Mouse (Mus musculus): Measurements from ENCODE around the gene Efnb2.

Gene Efnb2

DNA sequence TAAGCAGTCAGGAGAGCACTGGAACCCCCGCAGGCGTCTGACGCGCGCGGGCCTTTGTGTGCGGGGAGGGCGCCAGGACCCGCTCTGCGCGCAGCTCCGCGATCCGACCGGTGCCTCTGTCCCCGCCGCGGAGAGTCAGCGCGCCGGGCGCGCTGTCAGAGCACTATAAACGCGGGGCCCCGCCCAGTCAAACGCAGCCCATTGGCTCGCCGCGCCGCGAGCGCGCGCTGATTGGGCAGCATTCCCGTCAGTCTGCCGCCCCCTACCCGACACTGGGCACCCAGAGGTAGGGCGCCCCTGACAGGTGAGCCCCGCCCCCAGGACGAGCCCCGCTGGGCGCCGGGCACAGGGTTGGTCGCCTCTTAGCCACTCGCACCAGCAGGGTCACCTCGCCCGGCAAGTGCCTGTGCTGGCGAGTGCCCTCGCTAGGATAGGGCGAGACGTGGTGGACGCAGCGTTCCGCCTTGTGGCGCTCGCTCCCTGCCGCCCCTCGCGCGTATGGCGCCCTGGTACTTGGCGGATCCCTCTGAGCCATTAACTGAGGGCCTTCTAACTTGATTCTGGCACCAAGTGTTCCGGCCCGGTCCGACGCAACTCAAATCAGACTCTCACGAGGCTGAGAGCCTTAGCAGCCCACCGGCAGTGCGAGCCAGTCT lies at the start of gene Efnb2:
Efnb2 (minus strand) TSS at position 140 of the 656 bp plus-strand sequence.
- peak; percentile 93 for DNase-seq (ENCODE audit: low read depth, low spot score)

DNA sequence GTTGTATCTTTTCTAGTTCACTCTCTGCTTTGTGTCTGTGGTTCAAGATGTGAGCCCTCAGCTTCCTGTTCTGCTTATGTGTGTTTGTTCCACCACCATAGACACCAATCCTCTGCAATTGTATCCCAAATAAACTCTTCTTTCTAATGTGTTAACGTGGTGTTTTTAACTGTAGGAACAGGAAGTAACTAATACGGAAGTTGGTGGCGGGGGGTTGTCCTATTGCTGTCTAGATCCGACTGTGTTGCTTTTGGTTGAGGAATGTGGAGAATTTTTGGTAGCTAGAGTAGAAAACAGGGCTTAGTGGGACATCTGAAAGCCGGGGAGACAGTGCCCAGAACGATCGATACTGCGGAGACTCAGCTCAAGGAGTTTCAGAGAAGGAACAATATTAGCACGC lies 43.8 kb upstream of the Efnb2 start:
- peak; percentile 79 for DNase-seq (ENCODE audit: low read depth, low spot score)

DNA sequence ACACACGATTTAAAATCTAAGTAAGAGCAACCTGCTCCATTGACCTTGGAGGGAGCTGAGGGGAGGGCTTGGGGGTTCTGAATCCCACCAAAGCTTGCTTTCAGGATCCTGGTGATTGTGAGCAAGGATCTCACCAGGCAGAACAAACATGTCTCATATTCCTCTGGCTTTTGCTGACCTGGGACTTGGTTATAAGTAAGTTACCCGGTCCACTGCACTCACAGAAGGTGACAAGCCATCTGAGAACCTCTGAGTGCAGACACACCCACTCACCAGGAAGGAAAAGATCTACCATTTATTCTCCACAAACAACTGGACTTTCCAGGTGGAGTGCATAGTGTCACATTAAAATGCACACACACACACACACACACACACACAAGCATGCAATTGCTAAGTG lies 42.6 kb upstream of the Efnb2 start:
- no peak for DNase-seq (ENCODE audit: low read depth, low spot score)

DNA sequence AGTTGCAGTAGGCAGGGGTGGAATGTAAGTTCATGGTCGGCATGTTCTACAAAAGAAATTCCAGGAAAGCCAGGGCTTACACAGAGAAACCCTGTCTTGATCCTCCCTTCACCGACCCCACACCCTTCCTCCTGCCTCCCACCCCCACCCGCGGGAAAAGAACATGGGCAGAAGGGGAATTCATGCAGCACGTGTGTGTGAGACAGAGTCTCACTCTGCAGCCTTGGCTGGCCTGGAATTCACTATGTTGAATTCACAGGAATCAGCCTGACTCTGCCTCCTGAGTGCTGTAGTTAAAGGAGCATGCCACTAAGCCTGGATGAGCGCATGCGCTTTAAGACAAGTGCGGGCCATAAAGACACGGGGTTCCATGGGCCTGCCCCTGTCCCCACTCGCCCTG lies 39.8 kb upstream of the Efnb2 start:
- peak; percentile 81 for DNase-seq (ENCODE audit: low read depth, low spot score)

DNA sequence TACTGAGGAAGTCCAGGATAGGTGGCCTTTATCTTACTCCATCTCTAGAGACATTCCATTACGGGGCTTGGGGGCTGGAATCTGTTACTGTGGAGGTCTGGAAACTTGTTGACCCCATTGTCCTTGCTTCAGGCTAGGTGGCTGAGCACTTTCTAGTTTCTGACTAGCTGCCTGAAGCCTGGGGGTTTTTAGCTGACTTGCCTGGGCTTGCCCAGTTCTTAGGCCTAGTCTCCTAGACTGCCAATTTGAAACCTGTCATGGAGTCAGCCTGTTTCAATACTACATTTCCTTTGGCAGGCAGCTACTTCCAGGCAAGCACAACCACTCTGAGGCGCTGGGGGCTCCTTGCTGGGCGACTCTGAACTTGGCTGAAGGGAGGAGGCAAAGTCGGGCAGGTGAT lies 39.2 kb upstream of the Efnb2 start:
- DNase-seq (ENCODE audit: low read depth, low spot score): peak; percentile 80

DNA sequence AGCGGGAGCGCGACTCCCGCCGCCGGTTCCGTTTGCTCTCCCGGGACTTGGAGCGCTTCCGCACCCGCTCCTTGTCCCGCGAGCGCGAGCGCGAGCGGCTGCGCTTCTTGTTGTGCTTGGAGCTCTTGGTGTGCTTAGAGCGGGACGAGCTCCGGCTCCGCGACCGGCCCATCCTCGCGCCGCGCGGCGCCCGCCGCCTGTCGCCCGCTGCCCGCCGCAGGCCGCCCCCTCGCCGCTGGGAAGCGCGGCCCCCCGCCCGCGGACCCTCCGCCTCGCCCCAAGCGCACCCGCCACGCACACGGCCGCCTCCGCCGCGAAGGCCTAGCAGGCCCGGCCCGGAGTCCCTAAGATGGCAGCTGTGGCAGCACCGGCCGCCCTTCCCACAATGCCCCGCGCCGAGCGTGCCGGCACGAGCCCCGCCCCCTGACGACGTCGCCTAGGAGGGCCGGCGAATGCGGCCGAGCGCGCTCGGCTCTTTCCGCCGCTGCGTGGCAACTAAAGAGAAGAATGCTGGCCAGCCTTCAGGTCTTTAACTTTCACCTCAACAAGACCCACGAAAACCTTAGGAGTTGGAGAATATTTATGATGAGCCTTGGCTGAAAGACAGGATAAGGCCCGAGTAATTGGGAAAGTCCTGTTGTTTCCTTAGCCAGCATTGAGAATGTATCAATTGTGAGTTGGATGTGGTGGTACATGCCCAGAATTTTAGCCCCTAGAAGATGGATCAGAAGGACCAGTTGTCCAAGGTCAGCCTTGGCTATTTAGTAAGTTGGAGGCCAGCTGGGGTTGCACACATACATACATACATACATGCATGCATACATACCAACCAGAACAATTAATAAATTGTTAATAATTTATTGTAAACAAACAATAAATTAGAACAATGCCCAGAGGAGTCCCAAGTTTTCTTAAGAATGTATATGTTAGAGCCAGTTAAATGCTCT lies 29.4 kb upstream of the Efnb2 start, which contains the start of gene Arglu1:
Arglu1 (minus strand) TSS at position 376 of the 947 bp plus-strand sequence.
- peak; percentile 87 for DNase-seq (ENCODE audit: low read depth, low spot score)

DNA sequence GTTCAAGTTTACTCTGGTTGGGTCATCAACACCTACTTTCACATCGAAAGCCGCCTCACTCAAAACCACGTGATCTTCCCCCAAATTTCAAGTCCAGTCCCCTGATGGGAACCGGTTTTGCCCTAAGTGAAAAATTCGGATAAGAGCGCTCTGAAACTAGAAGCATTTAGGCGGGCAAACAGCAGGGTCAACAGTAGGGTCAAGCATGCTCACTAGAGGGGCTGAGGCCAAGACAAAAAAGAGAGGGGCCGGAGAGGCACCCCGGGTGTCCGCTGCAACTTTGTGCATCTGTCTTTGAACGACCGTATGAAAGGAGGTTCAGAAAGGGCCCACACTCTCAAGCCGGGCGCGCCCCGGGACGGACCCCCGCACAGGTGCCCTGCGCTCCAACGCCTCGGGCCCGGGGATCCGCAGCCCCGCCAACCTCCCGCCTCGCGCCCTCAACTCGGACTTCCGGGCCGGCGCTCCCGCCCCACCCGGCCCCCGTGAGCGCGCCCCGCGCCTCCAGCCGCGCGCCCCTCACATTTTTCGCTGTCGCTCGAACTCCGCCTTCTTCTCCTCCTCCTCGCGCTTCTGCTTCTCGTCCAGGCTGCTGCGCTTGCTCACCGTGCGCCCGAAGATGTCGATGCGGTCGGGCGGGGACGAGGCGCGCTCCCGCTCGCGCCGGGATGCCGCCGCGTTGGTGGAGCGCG lies 28.6 kb upstream of the Efnb2 start:
- DNase-seq (ENCODE audit: low read depth, low spot score): peak; percentile 58

DNA sequence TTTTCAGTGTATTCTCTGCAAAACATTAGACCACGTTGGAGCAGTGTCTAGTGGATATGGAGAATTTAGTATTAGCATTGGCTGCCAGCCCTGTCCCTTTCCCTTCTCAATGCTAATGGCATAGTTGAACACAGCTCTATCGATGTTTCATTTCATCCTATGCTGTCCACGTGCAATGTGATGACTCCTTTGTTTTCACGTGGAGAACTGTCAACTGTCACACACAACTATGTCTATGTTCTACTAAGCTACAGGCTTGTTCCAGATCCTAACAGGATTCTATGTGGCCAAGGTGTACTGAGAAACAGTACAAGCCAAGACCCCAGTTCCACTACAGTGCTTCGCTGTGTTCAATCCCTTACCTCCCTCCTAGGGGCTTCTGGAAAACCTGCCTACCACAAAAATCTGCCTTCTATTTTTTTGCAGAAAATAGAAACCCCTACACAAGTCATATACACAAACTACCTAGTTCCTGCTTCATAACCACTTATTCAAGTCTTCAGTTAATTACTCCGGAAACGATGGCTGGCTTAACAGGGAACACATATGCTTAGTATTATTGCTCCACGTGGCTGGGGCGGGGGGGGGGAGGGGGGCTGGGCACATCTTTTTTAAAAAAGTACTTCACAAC lies 27.9 kb upstream of the Efnb2 start:
- DNase-seq (ENCODE audit: low read depth, low spot score): no peak

DNA sequence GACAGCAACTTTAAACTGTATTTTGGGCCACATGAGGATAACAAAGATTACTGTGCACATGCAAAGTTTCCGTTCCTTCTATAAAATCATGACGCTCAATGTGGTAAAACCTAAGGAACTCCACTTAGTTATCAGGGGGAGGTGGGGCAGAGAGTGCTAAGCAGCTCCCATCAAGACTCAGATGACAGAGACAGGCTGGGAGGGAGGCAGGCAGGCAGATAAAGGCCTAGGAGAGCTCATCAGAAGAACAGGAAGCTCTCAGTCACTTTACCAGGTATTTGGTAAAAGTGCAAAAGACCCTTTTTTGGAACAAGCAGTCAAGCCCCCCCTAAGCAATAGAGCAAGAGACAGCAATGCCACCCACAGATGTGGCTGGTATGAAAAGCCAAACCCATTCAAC lies 24.5 kb upstream of the Efnb2 start:
- no peak for DNase-seq (ENCODE audit: low read depth, low spot score)

DNA sequence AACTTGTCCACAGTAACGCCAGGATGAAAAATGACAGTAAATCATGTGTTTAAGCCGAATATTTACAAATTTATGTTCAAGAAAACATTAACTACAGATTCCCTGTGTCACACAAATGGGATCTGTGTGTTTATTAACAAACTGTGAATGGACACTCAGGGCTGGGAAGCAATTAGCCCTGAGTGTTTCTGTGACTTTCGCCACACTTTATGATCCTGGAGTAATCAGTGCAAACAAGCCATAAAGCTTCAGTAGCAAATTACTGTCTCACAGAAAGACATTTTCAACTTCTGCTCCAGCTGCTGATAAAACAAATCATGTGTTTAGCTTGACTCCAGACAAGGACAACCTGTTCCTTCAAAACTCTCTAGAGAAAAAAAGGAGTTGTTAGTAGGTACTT lies 21.7 kb upstream of the Efnb2 start:
- no peak for DNase-seq (ENCODE audit: low read depth, low spot score)

DNA sequence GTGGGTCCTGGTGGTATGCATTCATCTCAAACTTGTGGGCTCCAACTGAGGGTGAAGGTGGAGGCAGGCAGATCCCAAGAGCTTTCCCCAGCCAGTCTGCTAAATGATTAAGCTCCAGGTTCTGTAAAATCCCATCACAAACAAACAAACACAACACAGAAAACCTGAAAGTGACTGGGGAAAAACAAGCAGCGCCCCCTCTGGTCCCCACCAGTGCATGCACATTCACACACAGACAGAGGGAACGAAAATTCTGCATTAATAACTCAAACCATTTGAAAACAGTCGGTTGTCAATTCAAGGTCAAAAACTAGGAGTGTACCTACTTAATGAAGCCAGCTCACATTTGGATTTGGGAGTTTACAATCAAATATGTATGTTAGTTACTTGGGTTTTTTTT lies 17.2 kb upstream of the Efnb2 start:
- DNase-seq (ENCODE audit: low read depth, low spot score): peak; percentile 49

DNA sequence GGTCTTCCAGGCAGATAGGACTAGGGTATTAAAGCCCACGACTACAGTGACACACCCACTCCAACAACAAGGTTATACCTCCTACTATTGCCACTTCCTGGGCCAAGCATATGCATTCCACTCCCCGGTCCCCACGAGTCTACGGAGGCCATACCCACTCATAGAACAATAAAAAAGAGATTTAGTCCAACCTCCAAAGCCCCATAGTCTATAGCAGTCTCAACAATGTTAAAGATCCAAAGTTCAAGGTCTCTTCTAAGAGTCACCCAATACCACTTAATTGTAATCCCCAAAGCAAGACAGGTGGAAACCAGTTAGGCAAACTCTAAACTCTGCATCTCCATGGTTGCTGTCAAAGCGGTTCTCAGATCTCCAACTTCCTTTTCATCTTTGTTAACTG lies 13.8 kb upstream of the Efnb2 start:
- peak; percentile 65 for DNase-seq (ENCODE audit: low read depth, low spot score)

DNA sequence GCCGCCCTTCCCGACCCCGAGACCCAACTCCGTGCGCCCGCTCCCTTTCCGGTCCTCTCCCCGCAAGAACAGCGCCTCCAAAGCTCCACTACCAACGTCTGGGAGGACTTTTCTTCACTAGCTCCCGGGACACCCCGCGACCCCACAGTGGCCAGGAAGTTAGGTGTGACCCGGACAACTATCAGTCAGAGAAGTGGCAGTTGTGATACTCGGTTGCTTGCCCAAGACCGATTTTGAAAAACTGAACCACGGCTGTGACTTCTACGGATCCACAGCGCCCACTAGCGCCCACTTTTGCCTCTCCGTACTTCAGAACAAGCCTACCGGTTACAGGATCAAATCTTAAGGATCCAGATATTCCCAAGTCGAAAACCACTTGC lies 707 bp upstream of the Efnb2 start:
- peak; percentile 89 for DNase-seq (ENCODE audit: low read depth, low spot score)

DNA sequence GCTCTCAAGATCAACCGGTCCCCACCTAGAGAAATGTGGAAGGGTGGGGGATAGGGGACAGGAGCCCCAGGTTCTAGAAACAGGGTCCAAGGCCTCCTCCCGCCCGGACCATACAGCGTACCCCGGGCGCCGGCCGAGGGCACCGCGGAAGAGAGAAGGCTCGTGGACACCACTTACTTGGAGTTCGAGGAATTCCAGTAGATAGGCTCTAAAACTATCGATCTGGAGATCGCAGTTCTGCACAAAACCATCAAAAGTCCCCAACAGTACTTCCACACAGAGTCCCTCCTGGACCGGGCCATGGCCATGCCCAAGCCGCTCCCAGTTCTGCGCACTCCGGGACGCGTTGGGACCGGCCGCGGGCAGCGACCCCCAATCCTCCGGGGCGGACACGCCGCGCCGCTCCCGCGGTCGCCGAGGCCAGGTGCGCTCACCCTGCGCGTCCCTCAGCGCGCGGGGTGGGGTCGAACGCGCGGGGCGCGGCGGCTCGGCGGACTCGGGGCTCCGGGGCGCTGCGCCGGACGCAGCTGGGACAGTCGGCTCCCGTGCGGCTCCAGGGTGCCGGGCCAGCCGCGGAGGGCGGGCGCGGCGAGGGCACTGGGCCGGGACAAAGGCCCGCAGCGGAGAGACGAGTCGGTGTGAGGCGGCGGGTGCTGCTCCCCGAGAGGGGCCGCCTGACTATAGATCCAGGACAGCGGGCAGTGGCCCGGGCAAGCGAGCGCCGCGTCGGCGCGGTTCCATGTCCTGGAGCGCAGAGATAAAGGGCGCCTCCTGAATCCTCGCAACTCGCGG lies 539 bp downstream of the Efnb2 start:
- no peak for DNase-seq (ENCODE audit: low read depth, low spot score)

DNA sequence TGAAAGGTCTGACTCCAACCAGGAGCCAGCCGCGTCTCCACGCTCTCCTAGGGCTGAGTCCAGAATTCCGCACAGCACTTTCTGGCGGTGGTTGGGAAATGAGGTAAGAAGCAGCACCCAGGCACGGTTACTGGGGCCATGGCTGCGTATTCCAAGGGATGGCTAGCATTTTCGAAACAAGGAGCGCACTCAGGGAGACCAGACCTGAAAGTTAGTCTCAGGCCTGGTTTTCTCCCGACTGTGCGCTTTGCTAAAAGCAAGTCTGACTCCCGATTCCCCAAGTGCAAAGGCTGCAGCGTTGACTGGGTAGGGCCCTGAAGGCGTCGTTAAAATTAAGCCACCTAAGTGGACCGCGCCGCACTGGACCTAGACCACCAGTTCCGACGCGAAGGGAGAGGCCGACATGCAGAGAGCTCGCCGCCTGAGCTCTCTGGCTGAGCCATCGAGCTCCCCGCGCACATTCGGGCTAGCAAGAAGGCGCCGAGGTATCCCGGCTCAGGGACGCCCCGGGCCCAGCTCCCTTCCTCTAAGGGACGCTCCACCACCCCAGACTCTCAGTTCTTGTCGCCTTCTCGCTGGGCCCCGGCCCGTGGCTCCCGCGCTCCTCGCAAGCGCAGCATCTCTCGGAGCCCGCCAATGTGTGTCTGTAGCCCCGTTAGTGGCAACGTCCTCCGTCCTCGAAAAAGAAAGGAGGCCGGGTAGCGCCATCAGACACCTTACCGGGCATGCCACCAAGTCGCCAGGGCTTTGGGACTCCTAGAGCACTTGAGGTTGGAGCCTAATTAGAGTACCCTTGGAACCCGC lies 1.3 kb downstream of the Efnb2 start:
- DNase-seq (ENCODE audit: low read depth, low spot score): peak; percentile 35

DNA sequence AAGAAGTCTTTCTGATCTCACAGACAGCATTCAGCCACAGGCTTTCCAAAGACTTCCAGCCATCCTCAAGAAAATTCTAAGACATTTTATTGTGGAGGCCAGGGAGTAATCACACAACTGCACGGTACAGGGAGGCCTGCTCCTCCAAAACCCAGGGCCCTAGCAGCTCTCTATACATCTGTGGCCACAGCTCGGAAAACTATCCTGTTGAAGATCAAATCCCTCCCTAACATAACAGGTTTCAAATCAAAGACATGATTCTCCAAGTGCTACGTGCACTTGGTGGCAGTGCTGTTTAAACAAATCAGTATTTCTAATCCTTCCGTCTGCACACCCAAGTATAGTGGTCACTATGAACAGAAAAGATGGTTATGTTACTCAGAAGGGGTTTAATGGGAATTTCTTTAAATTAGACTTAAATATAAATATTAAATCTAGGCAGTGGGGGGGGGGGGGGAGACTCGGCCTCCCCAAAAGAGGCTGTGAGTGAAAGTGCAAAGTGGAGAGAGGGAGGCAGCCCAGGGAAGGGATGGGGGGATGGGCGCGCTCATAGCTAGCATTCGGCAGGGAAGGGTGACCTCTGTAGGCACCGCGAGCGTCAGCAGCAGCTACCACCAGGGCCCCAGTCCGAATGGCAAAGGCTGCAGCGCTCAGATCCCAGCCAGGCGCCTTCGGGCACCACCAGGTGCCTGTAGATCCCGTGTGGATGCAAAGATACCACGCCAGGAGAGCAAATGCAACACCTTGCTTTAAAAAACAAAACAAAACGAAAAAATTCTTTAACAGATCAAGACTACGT lies 2.4 kb downstream of the Efnb2 start:
- DNase-seq (ENCODE audit: low read depth, low spot score): peak; percentile 67

DNA sequence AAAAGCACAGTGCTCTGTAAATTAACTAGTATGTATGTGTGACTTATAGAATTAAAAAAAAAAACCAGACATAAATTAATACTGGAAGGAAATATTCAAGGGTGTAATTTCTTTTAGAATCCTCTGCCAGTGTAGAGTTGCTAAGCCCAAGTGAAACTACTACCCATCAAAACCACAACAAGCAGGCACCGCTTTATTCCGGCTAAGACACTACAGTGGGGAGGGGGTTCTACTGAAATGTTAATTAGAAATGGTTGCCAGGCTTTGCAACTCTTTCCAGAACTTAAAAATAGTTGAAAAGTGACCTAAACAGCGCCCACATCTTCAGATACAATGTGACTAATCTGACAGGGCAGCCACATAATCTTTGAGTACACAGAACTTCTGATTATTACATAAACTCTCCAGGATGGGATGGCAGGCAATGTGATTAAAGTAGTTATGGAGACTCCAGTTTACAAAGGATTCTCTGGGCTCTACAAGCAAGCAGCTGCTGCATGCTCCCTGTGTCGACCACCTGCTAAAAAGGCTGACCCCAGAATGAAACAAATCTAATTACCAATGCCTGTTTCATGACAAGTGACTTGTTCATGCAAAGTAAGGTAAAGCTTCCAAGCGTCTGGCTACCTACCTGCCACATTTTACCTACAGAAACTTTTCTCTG lies 3.2 kb downstream of the Efnb2 start:
- no peak for DNase-seq (ENCODE audit: low read depth, low spot score)

DNA sequence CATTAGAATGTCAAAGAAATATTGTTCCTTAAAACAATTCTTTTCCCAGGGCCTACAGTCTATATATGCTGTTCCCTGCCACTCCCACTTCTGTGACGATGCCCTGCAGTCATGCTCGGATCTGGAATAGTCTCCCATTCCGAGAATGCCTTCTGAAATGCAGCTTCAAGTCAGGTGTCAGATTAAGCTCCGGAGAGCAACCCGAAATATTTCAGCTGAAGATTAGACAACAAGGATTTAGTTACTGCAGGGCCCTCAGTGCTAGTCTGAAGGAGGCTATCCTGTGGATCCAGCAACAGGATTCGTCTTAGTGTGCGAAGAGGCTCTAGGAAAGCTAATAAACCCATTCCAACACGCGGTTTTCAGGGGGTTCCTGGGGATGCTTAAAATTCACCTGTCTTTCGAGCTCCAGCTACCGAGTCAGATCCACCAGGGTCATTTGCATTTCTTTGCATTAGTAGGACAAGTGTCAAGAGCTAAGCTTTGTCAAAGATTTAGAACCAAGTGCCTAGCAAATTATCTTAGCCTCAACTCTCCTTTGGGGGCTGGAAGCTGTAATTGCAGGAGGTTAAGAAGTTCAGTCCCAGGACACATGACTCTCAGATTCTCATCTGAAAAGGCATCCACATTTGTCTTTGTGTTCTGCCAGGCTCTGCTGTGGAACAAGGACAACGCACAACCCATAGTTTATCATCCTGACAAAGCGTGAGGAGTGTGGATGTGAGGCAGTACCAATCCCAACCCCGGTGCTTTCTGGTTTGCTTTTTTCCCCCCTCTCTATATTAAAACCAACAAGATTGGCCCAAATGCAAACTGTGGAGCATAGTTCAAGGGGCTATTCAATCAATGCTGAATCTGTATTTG lies 4.2 kb downstream of the Efnb2 start:
- DNase-seq (ENCODE audit: low read depth, low spot score): peak; percentile 41

All from R1 (cell line).